Mouse (Mus musculus): ENCODE results near the gene Agap2.

Gene Agap2

GRCm38 (mm10) chr10:127078001-127078676, 3.1 kb downstream of the Agap2 start:
- DNase-seq, result peak; percentile 82

- DNase-seq, result peak; percentile 72
These were observed 3.8 kb downstream of the Agap2 start for GRCm38 (mm10) chr10:127078677-127079575.

GRCm38 (mm10) chr10:127079665-127080391, 4.7 kb downstream of the Agap2 start:
- DNase-seq, result no peak

GRCm38 (mm10) chr10:127080901-127081780, 6.1 kb downstream of the Agap2 start:
- DNase-seq, result peak; percentile 78

GRCm38 (mm10) chr10:127081996-127082620, 7.0 kb downstream of the Agap2 start:
- no peak for DNase-seq

GRCm38 (mm10) chr10:127083292-127083914, 8.3 kb downstream of the Agap2 start:
- no peak for DNase-seq

- DNase-seq, result no peak
These were observed 8.8 kb downstream of the Agap2 start for GRCm38 (mm10) chr10:127083915-127084306.

- no peak for DNase-seq
These were observed 10.0 kb downstream of the Agap2 start for GRCm38 (mm10) chr10:127085052-127085451.

- no peak for DNase-seq
These were observed 10.5 kb downstream of the Agap2 start for GRCm38 (mm10) chr10:127085633-127086032.

GRCm38 (mm10) chr10:127090560-127091411, 15.7 kb downstream of the Agap2 start:
- DNase-seq, result no peak

GRCm38 (mm10) chr10:127091507-127092396, 16.7 kb downstream of the Agap2 start:
- no peak for DNase-seq

GRCm38 (mm10) chr10:127092742-127093141, 17.7 kb downstream of the Agap2 start:
- DNase-seq, result no peak

GRCm38 (mm10) chr10:127094382-127094802, 19.3 kb downstream of the Agap2 start:
- no peak for DNase-seq

- DNase-seq, result no peak
These were observed 23.4 kb downstream of the Agap2 start for GRCm38 (mm10) chr10:127098514-127098913.

GRCm38 (mm10) chr10:127099191-127099590, 24.1 kb downstream of the Agap2 start:
- no peak for DNase-seq

GRCm38 (mm10) chr10:127099868-127100267, 24.8 kb downstream of the Agap2 start:
- DNase-seq, result no peak

GRCm38 (mm10) chr10:127100414-127100813, 25.3 kb downstream of the Agap2 start:
- no peak for DNase-seq

GRCm38 (mm10) chr10:127101151-127101550, 26.1 kb downstream of the Agap2 start:
- no peak for DNase-seq

GRCm38 (mm10) chr10:127103631-127104030, 28.5 kb downstream of the Agap2 start:
- no peak for DNase-seq
